Mouse (Mus musculus): Measurements from ENCODE around the gene Inf2. TPM values are rescaled to one million over a fixed set of nuclear protein-coding genes. Genes with fewer than 3 reads are reported as not detected.

Inf2 gene
- polyA plus RNA-seq, 1 experiment, result 2.9 TPM

GRCm38 (mm10) chr12:112605766-112606165 lies 17.2 kb downstream of the Inf2 start:
- H3K4me3 ChIP-seq (ENCODE audit: control insufficient read depth, low read depth, low read length), result no peak overlapping the region
- H3K36me3 ChIP-seq (ENCODE audit: control insufficient read depth, insufficient read depth, low read length), result no peaks in the 10 kb centered on the region
- no peak overlapping the region for H3K27ac ChIP-seq (ENCODE audit: control insufficient read depth, insufficient read depth, low read depth, low read length)
- H3K27me3 ChIP-seq (ENCODE audit: control insufficient read depth, insufficient read depth, low read length), result no peaks in the 10 kb centered on the region
- no peaks in the 10 kb centered on the region for H3K4me1 ChIP-seq (ENCODE audit: control insufficient read depth, insufficient read depth, low read length)
- TF ChIP-seq POLR2A (IDR thresholded peaks at IDR 0.05; ENCODE audit: control insufficient read depth, low read depth, low read length) (no peak), CTCF (IDR thresholded peaks at IDR 0.05; ENCODE audit: control insufficient read depth, insufficient read depth, insufficient replicate concordance, low read depth, low read length) (peak; percentile 84; the same call in 1 of the 2 replicates)

- H3K27ac ChIP-seq (ENCODE audit: control insufficient read depth, insufficient read depth, low read depth, low read length), result no peak overlapping the region
Observed at GRCm38 (mm10) chr12:112606998-112607397, 18.4 kb downstream of the Inf2 start.

DNA sequence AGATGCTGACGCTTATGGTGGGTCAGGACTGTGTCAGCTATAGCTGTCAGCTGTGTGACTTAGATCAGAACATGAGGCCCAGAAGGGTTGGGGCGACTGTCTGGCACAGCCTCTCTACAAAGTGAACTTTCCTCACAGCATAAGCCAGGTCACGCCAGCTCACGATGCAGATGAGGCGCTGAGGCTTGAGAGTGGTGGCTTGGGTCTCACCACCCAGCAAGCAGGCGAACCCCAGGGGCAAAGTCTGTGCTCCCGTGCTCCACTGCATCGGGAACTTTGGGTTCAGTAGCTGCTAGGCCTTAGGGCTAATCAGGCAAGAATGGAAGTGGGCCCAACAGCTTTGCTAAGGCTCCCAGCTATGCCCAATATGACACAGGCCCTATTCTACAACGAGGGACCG lies 20.4 kb downstream of the Inf2 start:
- Histone ChIP-seq H3K36me3 (ENCODE audit: control insufficient read depth, insufficient read depth, low read length) (no peaks in the 10 kb centered on the region), H3K4me3 (ENCODE audit: control insufficient read depth, low read depth, low read length) (no peak overlapping the region), H3K4me1 (ENCODE audit: control insufficient read depth, insufficient read depth, low read length) (no peaks in the 10 kb centered on the region), H3K27ac (ENCODE audit: control insufficient read depth, insufficient read depth, low read depth, low read length) (no peak overlapping the region), H3K27me3 (ENCODE audit: control insufficient read depth, insufficient read depth, low read length) (no peaks in the 10 kb centered on the region)
- TF ChIP-seq POLR2A (IDR thresholded peaks at IDR 0.05; ENCODE audit: control insufficient read depth, low read depth, low read length) (no peak), CTCF (IDR thresholded peaks at IDR 0.05; ENCODE audit: control insufficient read depth, insufficient read depth, insufficient replicate concordance, low read depth, low read length) (no peak)

More at GRCm38 (mm10) chr12:112606998-112607397, 18.4 kb downstream of the Inf2 start:
- Histone ChIP-seq H3K4me1 (ENCODE audit: control insufficient read depth, insufficient read depth, low read length) (no peaks in the 10 kb centered on the region), H3K27me3 (ENCODE audit: control insufficient read depth, insufficient read depth, low read length) (no peaks in the 10 kb centered on the region), H3K36me3 (ENCODE audit: control insufficient read depth, insufficient read depth, low read length) (no peaks in the 10 kb centered on the region), H3K4me3 (ENCODE audit: control insufficient read depth, low read depth, low read length) (no peak overlapping the region)
- no peak for TF ChIP-seq CTCF (IDR thresholded peaks at IDR 0.05; ENCODE audit: control insufficient read depth, insufficient read depth, insufficient replicate concordance, low read depth, low read length)
- TF ChIP-seq POLR2A (IDR thresholded peaks at IDR 0.05; ENCODE audit: control insufficient read depth, low read depth, low read length), result no peak

GRCm38 (mm10) chr12:112616668-112617067 lies 28.1 kb downstream of the Inf2 start:
- Histone ChIP-seq H3K4me3 (ENCODE audit: control insufficient read depth, low read depth, low read length) (no peak overlapping the region), H3K4me1 (ENCODE audit: control insufficient read depth, insufficient read depth, low read length) (peaks cover 6% of the 10 kb centered on the region), H3K27ac (ENCODE audit: control insufficient read depth, insufficient read depth, low read depth, low read length) (no peak overlapping the region), H3K27me3 (ENCODE audit: control insufficient read depth, insufficient read depth, low read length) (0 out of 2 replicates have a peak, but pooled peaks cover 2% of the 10 kb centered on the region), H3K36me3 (ENCODE audit: control insufficient read depth, insufficient read depth, low read length) (no peaks in the 10 kb centered on the region)
- TF ChIP-seq CTCF (IDR thresholded peaks at IDR 0.05; ENCODE audit: control insufficient read depth, insufficient read depth, insufficient replicate concordance, low read depth, low read length) (no peak), POLR2A (IDR thresholded peaks at IDR 0.05; ENCODE audit: control insufficient read depth, low read depth, low read length) (no peak)

GRCm38 (mm10) chr12:112617184-112617583 lies 28.6 kb downstream of the Inf2 start:
- Histone ChIP-seq H3K27ac (ENCODE audit: control insufficient read depth, insufficient read depth, low read depth, low read length) (no peak overlapping the region), H3K4me3 (ENCODE audit: control insufficient read depth, low read depth, low read length) (no peak overlapping the region), H3K36me3 (ENCODE audit: control insufficient read depth, insufficient read depth, low read length) (no peaks in the 10 kb centered on the region), H3K4me1 (ENCODE audit: control insufficient read depth, insufficient read depth, low read length) (peaks cover 6% of the 10 kb centered on the region), H3K27me3 (ENCODE audit: control insufficient read depth, insufficient read depth, low read length) (0 out of 2 replicates have a peak, but pooled peaks cover 2% of the 10 kb centered on the region)
- TF ChIP-seq CTCF (IDR thresholded peaks at IDR 0.05; ENCODE audit: control insufficient read depth, insufficient read depth, insufficient replicate concordance, low read depth, low read length) (no peak), POLR2A (IDR thresholded peaks at IDR 0.05; ENCODE audit: control insufficient read depth, low read depth, low read length) (no peak)

DNA sequence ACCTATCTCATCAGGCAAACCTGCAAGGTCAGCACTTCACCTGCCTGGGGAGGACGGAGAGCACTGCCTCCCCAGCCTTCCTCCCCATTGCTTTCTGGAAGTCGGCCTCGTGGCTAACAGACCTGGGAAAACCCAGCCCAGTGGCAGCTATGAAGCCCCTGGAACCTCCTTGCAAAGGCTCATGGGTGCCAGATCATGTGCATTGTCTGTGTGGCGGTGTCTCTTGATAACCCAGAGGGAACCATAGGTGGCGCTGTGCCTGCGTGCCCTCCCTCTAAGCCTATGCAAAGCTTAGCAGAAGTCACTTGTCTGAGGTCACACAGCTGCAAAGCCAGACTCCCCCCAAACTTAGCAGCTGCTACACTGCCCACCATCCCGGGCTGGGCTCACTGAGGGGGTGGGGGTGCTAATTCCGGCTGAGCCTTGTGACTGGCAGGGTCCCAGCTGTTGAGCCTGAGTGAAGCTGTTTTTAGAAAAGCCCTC lies 29.4 kb downstream of the Inf2 start:
- H3K27me3 ChIP-seq (ENCODE audit: control insufficient read depth, insufficient read depth, low read length), result 0 out of 2 replicates have a peak, but pooled peaks cover 2% of the 10 kb centered on the region
- no peak overlapping the region for H3K4me3 ChIP-seq (ENCODE audit: control insufficient read depth, low read depth, low read length)
- no peak overlapping the region for H3K27ac ChIP-seq (ENCODE audit: control insufficient read depth, insufficient read depth, low read depth, low read length)
- H3K36me3 ChIP-seq (ENCODE audit: control insufficient read depth, insufficient read depth, low read length), result no peaks in the 10 kb centered on the region
- TF ChIP-seq POLR2A (IDR thresholded peaks at IDR 0.05; ENCODE audit: control insufficient read depth, low read depth, low read length) (no peak), CTCF (IDR thresholded peaks at IDR 0.05; ENCODE audit: control insufficient read depth, insufficient read depth, insufficient replicate concordance, low read depth, low read length) (peak; percentile 46; the same call in 1 of the 2 replicates)
- H3K4me1 ChIP-seq (ENCODE audit: control insufficient read depth, insufficient read depth, low read length), result peaks cover 6% of the 10 kb centered on the region

- H3K27ac ChIP-seq (ENCODE audit: control insufficient read depth, insufficient read depth, low read depth, low read length), result no peak overlapping the region
- TF ChIP-seq CTCF (IDR thresholded peaks at IDR 0.05; ENCODE audit: control insufficient read depth, insufficient read depth, insufficient replicate concordance, low read depth, low read length), result no peak
- TF ChIP-seq POLR2A (IDR thresholded peaks at IDR 0.05; ENCODE audit: control insufficient read depth, low read depth, low read length), result no peak
- H3K36me3 ChIP-seq (ENCODE audit: control insufficient read depth, insufficient read depth, low read length), result no peaks in the 10 kb centered on the region
- H3K4me1 ChIP-seq (ENCODE audit: control insufficient read depth, insufficient read depth, low read length), result peaks cover 6% of the 10 kb centered on the region
- no peak overlapping the region for H3K4me3 ChIP-seq (ENCODE audit: control insufficient read depth, low read depth, low read length)
- 0 out of 2 replicates have a peak, but pooled peaks cover 2% of the 10 kb centered on the region for H3K27me3 ChIP-seq (ENCODE audit: control insufficient read depth, insufficient read depth, low read length)
Observed at GRCm38 (mm10) chr12:112618981-112619685, 30.5 kb downstream of the Inf2 start.
